Mouse (Mus musculus) adrenal gland, postnatal 14 days (tissue): ENCODE results near the gene Sntb2. TPM values are rescaled to one million over a fixed set of nuclear protein-coding genes. Genes with fewer than 3 reads are reported as not detected.
"Not testable (repeated sequence)": the region's sequence is repeated elsewhere in the genome, so short reads cannot be mapped to it uniquely, and the experiment has no call there.

Source experiments
- DNase-seq: peaks from one replicate; pipeline ENCODE4 v3.0.0; 2021; ENCODE audit warnings: mixed read lengths
- long read RNA-seq, 2 experiments: library from polyadenylated mRNA; stranded (forward); transcript quantifications; one replicate each; pipeline ENCODE4 v2.0.0; 2021
- total RNA-seq: library from RNA; stranded (reverse); gene quantifications from 2 replicates; pipeline ENCODE4 v1.2.3, GENCODE M21; 2021

The Sntb2 gene
- 24.2 and 28.2 TPM in 2 replicates for total RNA-seq
- long read RNA-seq, experiment 1, full-length matches to known transcripts: 19 of 21 reads
- long read RNA-seq, experiment 1, partial matches to known transcripts: 1 of 21 reads
- long read RNA-seq, experiment 1, other reads (novel, unspliced or antisense): 1 of 21 reads
- long read RNA-seq, experiment 2, full-length matches to known transcripts: 9 of 12 reads
- long read RNA-seq, experiment 2, partial matches to known transcripts: 0 of 12 reads
- long read RNA-seq, experiment 2, other reads (novel, unspliced or antisense): 3 of 12 reads

GRCm38 (mm10) chr8:106935324-106935869, at the start of gene Sntb2:
TSS of gene Sntb2 (plus strand) at chr8:106935750.
- DNase-seq: peak; percentile 97

GRCm38 (mm10) chr8:106887336-106888189, 48.0 kb upstream of the Sntb2 start:
- DNase-seq: peak; percentile 90

GRCm38 (mm10) chr8:106888803-106889202, 46.7 kb upstream of the Sntb2 start:
- DNase-seq: no peak

- peak; percentile 63 for DNase-seq
Observed at GRCm38 (mm10) chr8:106892210-106892805, 43.2 kb upstream of the Sntb2 start.

GRCm38 (mm10) chr8:106892806-106893451, 42.6 kb upstream of the Sntb2 start:
- peak; percentile 75 for DNase-seq

GRCm38 (mm10) chr8:106893481-106894156, 41.9 kb upstream of the Sntb2 start, which contains the start of gene Utp4:
TSS of gene Utp4 (plus strand) at chr8:106893636.
- peak; percentile 94 for DNase-seq

GRCm38 (mm10) chr8:106899473-106899872, 36.1 kb upstream of the Sntb2 start:
- DNase-seq: no peak

- peak; percentile 83 for DNase-seq
Observed at GRCm38 (mm10) chr8:106905727-106906480, 29.6 kb upstream of the Sntb2 start.

- DNase-seq: no peak
Observed at GRCm38 (mm10) chr8:106906635-106907034, 28.9 kb upstream of the Sntb2 start.

GRCm38 (mm10) chr8:106907450-106907849, 28.1 kb upstream of the Sntb2 start:
- no peak for DNase-seq

- DNase-seq: no peak
Observed at GRCm38 (mm10) chr8:106908291-106908690, 27.3 kb upstream of the Sntb2 start.

- DNase-seq: no peak
Observed at GRCm38 (mm10) chr8:106913631-106914030, 21.9 kb upstream of the Sntb2 start.

GRCm38 (mm10) chr8:106919721-106920394, 15.7 kb upstream of the Sntb2 start:
- DNase-seq: peak; percentile 73

- DNase-seq: no peak
Observed at GRCm38 (mm10) chr8:106920395-106920741, 15.2 kb upstream of the Sntb2 start.

GRCm38 (mm10) chr8:106924057-106924456, 11.5 kb upstream of the Sntb2 start:
- DNase-seq: no peak

GRCm38 (mm10) chr8:106924904-106925349, 10.6 kb upstream of the Sntb2 start:
- no peak for DNase-seq

- no peak for DNase-seq
Observed at GRCm38 (mm10) chr8:106925446-106925845, 10.1 kb upstream of the Sntb2 start.

GRCm38 (mm10) chr8:106927247-106927646, 8.3 kb upstream of the Sntb2 start:
- DNase-seq: peak; percentile 43

- DNase-seq: not testable (repeated sequence)
Observed at GRCm38 (mm10) chr8:106928182-106928581, 7.4 kb upstream of the Sntb2 start.
